Mouse (Mus musculus): ENCODE data around the gene Limch1.

The Limch1 gene

DNA sequence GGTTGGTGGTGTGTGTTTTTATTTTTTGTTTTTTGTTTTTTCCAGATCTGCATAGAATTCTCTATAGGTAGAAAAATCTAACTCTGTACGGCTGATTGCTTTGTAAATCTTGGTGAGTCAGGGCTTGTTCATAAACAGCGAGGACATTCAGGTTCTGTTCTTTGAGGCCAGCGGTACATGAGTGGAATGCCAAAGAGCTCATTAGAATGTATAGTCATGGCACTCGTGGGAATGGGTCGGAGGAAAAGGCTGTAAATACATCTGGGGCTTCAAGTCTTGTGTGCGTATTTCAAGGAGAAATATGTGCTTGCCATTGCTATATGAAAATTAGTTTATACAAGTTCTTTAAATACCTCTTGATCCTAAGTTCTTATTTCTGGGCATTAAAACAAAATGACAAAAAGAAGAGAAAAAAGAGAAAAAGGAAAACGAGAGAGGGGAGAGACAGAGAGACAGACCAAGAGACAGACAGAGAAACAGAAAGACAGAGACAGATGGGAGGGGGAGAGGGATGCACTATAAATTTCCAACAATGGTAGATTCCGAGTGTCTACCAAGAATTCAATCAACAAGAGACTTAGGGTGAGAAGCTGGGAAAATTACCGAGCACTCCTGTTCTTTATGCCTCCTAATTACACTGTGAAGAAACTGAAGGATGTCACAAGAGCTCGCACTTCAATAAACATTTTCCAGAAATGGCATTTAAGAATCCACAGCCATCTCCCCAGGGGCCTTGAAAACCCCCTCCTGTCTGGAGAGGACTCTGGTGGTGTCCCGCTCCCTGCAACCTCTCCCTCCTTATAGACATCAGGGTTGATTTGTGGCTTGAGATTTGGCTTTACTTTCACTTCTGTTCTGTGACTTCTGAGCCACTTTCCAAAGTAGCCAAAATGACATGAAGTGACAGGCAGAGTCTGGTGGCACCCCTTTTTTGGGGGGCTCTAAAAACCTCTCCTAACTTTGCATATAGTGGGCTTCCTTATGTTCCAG is 173.0 kb downstream of the Limch1 start:
- no peak for DNase-seq (ENCODE audit: low read depth, low spot score)

DNA sequence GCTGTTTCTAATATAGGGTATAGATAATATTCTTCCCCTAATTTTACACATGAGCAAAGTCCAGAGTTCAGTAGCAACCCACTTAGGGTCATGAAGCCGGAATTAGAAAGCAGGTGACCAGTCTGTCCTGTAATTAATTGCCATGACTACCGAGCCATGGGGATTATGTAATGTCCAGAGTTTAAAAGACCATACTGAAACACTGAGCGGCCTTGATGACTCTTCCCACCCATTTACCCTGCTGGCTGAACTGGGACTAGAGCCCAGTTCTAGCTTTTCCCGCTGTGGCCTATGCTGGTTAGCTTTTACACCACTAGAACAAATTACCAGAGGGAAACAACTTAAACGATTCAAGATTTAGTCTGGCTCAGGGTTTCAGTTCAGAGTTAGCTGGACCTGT is 177.0 kb downstream of the Limch1 start:
- peak; percentile 62 for DNase-seq (ENCODE audit: low read depth, low spot score)

DNA sequence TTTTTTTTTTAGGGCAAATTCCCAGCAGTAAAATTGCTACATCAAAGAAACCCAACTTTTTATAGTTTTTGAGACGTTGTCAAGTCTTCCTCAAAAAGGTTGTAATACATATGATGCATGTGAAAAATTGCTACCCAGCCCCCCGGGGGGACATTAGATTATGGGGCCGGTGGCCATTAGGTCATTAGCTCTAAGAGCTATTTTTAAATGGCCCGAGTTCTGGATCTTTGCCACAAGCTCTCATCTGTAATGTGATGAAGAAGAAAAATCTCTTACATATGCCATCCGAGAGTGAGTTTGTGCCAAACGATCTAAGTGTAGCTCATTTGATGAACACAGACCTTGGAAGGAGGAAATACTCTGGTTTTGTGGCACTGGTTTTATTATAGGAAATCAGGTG is 183.7 kb downstream of the Limch1 start:
- no peak for DNase-seq (ENCODE audit: low read depth, low spot score)

DNA sequence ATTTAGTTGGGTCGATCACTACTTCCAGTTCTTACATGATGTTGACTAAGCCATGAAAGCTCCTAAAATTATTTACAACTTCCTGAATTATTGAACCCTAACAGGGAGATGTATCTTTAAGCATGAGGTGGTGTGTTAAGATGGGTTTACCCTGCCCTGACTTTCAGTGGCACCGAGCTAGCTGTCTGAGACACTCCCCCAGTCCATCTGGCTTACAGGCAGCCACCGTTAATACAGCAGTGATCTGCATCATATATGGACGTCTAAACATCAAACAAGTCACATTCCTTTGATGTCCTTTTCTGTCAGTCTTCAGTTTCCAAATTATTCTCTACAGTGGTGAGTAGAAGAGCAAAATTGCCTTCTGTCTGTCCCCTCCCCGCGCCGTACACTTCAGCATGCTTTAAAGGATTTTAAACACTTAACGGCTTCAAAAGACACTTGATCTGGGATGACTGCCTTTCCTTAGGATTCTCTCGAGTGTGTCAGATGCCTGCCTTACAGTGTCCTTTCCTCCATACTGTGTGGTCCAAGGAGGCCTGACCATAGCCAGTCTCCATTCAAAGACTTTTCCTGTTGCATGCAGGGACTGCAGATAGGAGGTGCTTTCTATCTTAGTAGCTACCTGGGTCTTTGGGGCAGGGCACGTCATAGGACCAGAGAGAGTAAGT is 187.6 kb downstream of the Limch1 start:
- no peak for DNase-seq (ENCODE audit: low read depth, low spot score)

DNA sequence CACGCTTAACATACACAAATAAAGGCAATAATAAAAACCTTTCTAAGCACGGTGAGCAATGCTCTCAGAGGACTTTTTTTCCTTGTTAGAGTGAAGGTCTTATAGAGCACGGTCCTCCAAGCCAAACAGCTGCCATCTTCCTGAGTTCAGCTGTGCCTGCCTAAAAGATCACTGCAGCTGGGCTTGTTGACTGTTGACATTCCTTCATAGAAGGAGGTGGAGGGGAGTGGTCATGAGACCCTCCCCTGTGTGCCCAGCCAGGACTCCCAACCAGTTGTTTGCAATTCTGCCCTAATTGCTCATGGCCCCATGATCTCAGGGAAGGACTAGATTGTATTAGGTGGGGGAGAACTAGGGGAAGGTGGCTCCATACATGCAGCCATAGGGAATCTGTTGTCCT is 189.0 kb downstream of the Limch1 start:
- DNase-seq (ENCODE audit: low read depth, low spot score), result no peak

DNA sequence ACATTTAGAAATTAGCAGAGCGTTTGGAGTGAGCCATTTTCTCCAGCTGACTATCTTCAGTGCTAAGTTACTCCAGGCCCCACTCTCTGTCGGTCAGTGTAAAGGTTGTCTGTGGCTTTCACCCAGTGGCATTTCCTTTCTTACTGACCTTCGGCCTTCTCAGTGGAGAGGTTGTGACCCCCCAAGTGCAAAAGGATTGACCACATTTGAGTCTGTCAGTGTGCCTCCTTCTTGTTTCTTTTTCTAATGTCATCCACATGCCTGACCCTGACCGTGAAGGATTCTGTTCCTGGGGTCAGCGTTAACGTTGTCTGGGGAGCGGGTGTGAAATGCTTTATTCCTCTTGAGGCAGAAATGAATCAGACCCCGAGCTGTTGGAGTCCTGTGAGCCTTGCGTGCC is 191.7 kb downstream of the Limch1 start:
- DNase-seq (ENCODE audit: low read depth, low spot score), result no peak

DNA sequence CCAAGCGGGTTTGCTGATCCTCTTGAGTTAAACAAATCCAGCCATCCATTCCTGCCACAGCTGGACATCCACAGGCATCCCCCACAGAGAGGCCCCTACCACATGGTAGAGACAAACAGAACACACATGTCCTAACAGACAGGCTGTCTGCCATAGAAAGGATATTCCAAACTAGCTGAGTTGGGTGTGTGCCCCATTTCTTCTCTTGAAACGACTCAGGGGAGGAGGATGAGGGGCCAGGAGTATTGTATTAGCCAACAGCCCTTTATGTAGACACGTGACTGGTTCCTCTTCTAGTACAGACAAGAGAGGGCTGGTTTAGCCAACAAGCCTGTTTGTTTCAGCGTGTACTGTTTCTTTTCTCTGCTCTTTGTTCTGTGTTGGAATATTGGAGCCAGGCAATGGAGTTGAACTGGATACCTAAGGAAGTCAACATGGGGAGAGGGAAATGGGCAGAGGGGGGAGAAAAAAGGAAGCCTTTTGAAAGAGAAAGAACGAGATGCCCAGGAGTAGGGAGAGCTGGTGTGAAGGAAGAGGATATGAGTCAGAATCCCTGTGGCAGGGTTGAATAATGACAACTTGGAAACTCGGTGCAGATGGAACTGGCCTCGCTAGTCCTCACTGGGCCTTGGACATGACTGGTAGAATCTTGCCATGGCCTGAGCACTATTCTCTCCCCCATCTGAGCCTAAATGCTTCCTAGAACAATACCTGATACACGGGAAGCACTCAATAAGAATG is 196.3 kb downstream of the Limch1 start:
- DNase-seq (ENCODE audit: low read depth, low spot score), result no peak

DNA sequence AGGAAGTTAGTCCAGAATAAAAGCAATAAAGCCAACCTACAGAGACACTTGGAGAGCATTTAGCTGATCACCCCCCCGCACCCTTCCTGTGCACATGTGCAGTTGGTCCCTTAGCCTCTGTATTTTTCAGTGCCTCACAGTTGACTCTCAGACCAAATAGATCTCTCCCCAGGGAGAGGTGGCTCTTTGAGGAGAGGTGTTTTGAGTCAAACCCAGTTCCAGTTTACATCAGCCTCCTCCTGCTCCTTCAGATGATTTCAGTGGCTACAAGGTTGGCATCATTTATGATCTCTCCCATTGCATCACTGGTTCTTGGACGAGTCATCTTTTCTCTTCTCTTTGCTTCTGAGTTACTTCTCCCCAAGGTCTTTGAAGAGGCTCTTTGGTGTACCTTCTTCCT is 197.3 kb downstream of the Limch1 start:
- no peak for DNase-seq (ENCODE audit: low read depth, low spot score)

DNA sequence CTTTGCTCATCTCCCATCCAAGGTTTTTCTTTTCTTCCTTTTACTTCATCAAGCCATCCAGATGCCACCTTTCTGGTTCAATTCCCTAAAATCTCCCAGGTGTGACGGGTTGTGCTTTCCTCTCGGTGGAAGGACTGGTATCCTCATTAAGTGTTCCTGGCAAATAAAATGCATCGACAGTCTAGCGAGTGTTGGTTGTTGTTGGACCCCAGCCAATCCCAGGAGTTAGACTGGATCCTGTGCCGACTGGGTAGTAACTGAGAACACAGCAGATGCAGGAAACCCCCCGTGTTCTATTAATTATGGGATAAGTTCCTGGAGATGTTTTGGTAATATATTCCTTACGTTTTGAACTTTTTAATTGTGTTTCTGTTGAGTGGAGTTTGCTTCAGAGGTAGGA is 197.9 kb downstream of the Limch1 start:
- DNase-seq (ENCODE audit: low read depth, low spot score), result no peak

DNA sequence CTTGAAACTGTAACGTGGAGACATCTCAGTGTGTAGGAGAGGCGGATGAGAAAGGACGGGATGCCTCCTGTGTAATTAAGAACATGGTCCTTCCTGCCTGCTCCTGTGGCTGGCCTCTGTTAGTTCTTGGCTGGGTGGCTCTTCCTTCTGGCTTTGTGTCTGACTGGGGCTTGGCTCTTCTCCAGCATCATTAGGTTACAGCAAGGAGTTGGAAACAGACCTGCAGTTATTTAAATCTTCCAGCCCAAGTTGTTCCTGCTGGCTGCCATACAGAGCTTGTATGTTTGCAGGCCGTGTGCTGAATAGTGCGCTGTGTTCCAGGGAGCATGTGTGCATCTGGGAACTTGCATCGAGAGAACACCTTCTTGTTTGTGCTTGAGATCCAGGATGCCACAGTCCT is 202.3 kb downstream of the Limch1 start:
- DNase-seq (ENCODE audit: low read depth, low spot score), result no peak

DNA sequence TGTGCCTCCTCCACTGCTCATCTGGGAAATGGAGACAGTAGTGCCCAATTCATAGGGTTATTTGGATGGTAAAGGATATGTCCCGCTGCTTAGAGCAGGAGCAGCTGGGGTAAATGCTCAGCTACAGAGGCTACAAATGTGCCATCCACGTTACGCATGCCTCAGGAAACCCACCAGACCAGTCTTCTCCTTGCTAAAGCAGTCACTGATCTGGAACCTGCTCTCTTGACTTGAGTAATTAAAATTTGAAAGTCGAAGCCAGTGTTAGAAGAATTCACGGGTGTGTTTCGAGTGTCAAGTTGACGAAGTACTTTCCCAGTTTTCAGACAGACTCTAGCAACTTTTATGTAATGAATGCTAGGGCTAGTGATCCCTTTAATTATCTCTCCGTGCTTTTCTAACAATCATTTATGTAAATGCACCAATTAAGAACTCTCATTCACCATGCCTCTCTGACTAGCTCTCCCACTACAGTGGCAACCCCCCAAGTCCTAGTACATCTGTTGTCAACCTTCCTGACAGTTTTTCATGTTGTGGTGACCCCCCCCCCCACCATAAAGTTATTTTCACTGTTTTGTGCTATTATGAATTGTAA is 203.6 kb downstream of the Limch1 start:
- DNase-seq (ENCODE audit: low read depth, low spot score), result no peak

DNA sequence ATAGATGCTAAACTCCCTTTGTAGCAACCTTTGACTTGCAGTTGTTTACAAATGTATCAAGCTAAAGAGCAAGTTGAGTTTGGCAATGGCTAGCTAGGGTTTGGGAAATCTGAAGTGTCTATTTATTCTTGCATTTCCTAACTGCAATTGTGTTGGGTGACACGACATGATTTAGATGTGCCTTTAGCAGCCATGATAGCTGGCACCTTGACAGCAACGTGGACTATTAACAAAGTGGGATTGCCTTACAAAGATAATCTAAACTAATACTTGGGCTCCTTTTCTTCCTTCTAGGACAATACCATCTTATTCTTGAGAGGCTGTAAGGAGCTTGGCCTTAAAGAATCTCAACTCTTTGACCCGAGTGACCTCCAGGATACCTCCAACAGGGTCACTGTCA is 207.7 kb downstream of the Limch1 start:
- DNase-seq (ENCODE audit: low read depth, low spot score), result no peak

DNA sequence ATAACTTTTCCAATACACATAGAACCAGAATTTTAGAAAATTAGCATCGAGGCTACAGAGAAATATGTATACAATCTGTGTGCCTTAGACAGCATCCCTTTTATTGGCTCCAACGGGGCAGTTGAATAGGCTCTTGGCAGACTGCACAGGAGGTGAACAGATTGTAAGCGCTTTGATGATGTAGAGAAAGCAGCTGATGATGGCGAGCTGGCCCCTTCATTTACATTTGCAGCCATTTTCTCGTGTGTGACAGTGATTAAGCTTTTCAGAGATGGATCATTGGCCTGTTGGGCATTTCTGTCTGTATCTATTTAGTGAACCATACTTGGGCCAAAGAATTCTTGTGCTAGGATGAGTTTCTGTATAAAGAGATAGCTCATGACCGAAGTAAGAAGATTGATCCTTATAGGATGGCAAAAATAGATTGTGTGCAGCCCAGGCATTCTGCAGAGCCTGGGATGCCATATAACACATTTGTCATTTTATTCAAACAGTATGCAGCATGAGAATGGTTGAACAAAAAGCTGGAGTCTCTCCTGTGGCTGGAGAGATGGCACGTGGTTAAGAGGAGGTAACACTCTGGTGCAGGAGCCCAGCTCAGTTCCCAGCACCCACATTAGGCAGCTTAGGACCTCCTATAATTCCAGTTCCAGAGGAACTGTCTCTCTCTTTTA is 208.5 kb downstream of the Limch1 start:
- no peak for DNase-seq (ENCODE audit: low read depth, low spot score)

DNA sequence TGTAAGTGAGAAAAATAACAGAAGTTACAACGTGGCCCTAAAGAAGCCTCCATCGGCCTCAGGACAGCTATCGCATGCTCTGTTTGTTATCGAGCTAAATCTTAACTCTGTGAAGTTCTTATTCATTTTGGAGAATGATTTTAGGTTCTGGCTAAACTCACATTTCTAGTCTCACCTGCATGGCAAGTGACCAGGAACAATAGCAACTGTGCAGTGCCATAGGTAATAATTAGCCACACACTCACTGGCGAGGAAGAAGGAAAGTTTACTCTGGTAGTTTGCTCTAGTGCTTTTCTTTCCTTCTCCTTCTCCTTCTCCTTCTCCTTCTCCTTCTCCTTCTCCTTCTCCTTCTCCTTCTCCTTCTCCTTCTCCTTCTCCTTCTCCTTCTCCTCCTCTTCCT is 209.6 kb downstream of the Limch1 start:
- DNase-seq (ENCODE audit: low read depth, low spot score), result no peak

DNA sequence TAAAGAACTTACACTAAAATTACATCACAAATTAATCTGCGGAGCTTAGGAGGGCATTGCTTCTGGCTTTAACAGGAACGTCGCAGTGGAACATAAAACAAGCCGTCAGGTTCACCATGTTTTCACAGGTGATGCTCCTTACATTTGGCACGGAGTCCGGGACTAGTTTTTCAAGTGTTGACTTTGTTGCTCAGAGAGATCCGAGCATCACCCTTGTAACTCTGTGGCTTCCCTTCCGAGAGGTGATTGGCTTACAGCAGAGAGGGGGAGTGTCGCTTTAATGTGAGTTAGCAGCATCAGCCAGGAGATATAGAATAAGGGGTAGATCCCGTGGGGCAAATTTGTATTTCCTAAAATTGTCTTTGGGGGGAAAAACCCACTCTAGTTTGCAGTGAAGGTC is 212.0 kb downstream of the Limch1 start:
- no peak for DNase-seq (ENCODE audit: low read depth, low spot score)

DNA sequence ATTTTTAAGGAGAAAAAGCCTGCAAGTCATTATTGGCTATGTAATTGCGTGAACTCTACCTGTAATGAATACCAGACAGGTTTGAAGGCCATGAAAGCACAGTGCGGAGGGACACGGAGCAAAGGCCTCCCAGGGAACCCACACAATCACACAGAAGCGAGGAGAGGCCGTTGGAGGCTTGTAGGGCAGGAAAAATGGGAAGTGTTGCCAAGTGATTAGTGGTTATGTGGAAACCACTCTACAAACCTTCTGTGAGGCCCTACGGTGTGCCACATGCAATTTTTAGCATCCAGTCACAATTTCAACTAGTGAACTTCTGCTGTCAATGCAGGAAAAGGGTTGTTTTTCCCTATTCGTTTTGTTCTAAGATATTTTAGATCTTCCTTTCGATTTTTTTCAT is 212.5 kb downstream of the Limch1 start:
- no peak for DNase-seq (ENCODE audit: low read depth, low spot score)

DNA sequence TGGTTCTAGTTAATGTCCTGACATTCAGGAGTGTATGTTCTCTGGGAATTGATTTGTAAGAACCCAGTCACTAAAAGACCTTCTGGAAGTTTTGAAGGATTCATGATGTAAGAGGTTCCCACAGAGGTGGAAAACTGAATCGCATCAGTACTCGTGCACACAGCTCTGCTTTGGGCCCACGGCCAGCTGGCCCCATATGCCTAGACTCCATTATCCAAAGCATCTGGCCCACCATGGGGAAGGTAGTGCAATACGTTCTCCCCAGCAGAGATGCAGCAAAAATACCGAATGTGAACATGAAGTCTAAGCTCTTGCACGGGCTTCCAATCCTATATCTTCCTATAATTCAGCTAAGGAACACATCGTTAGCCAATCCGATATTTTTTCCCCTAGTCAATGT is 214.3 kb downstream of the Limch1 start:
- DNase-seq (ENCODE audit: low read depth, low spot score), result no peak

DNA sequence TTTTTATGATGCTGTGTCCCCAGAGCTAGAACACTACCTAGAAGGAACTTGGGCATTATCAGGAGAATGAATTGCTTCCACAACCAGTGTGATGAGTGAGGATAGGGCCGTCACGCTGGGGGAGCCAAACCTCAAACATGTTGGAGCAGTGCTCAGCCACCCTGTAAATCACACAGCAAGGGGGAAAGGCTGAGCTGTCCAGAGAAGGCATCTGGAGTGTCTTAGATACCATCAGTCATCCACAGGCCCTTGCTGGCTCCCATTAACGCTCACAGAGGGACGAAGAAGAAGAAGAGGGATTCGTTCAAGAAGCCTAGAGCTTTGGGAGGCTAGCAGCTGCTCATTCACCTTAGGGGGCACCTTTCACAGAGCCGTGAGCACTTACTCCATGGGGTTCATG is 219.8 kb downstream of the Limch1 start:
- no peak for DNase-seq (ENCODE audit: low read depth, low spot score)

DNA sequence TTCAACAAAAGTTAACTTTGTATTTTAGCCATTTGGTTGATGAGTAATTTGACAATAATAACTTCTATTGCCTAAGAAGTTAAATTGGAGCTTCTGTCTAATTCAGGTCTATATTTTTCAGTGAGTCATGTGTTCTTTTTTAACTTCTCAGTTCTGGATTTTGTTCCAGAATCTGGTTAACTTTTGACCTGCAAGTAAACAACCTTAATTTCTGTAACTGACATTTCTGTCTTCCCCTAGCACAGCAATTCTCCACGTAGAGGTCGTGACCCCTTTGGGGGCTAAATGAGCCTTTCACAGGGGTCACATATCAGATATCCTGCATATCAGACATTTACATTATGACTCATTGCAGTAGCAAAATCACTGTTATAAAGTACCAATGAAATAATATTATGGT is 221.5 kb downstream of the Limch1 start:
- DNase-seq (ENCODE audit: low read depth, low spot score), result no peak

DNA sequence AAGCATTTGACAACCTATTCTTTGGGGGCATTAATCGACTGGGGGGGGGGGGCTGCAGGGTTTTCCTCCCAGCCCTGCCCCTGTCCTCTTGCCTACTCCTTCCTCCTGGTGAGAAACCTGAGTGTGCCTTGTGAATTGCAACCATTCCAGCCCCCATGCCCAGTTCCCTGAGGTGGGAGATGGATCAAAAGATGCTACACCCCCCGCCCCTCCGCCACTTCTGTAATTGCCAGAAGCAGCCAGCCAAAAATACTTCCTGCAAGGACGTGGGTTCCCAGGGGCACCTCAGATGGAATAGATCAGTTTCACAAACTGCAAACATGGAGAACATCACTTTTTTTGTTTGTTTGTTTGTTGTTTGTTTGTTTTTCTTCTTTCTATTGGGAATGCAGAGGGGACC is 222.0 kb downstream of the Limch1 start:
- DNase-seq (ENCODE audit: low read depth, low spot score), result no peak

DNA sequence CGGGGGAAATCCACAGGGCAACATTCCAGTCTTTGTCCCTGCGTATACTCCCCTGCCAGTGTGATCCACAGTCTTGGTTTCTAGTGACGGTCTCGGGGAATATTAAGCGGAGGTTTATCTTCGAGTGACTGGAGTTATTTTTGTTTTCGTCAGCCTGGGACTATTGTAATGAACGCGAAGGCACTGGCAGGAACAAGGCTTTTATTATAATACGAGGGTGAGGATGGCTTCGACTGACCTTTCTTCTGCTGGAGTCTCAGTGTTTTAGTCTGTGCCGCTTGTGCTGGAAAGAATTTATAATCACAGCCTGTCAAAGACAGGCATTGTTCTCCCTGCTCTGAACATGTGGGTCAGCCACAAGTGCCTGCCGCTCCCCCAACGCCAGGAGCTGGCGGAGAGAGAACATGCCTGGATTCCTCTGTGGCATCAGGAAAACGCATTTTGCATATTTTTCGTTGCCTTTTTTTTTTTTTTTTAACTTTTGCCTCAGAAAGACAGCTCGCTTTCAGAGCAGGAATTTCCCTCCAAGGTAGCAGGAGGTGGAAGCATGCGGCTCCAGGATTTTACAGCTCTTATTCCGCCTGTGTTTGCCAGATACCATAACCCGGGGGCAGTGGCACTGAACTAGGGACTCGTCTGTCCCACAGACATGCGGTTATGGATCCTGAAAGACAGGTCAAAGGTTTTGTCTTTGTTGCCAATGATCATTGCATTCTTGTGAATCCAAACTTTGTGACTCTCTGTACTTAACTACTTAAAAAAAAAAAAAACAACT is 222.6 kb downstream of the Limch1 start:
- DNase-seq (ENCODE audit: low read depth, low spot score), result no peak
